Mouse (Mus musculus) cerebellum, adult 9-11 months (tissue): ENCODE measurements around the gene Nprl2.
A peak's percentile ranks its signal among the peaks of the same experiment; 100 is the strongest.

Source experiments
- DNase-seq: peaks from one replicate; pipeline ENCODE4 v3.0.0; 2022

The Nprl2 gene

DNA sequence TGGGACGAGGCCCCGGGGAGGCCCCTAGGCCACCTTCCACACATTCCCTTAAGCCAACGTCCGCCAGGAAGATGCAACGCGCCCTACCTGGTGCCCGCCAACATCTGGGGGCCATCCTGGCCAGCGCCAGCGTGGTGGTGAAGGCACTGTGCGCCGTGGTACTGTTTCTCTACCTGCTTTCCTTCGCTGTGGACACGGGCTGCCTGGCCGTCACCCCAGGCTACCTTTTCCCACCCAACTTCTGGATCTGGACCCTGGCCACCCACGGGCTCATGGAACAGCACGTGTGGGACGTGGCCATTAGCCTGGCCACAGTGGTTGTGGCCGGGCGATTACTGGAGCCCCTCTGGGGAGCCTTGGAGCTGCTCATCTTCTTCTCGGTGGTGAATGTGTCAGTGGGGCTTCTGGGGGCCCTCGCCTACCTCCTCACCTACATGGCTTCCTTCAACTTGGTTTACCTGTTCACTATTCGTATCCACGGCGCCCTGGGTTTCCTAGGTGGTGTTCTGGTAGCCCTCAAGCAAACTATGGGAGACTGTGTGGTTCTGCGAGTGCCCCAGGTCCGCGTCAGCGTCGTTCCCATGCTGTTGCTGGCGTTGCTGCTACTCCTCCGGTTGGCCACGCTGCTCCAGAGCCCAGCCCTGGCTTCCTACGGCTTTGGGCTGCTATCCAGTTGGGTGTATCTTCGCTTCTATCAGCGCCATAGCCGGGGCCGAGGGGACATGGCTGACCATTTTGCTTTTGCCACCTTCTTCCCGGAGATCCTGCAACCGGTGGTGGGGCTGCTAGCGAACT, 7.4 kb upstream of the Nprl2 start:
- DNase-seq: peak; percentile 68

DNA sequence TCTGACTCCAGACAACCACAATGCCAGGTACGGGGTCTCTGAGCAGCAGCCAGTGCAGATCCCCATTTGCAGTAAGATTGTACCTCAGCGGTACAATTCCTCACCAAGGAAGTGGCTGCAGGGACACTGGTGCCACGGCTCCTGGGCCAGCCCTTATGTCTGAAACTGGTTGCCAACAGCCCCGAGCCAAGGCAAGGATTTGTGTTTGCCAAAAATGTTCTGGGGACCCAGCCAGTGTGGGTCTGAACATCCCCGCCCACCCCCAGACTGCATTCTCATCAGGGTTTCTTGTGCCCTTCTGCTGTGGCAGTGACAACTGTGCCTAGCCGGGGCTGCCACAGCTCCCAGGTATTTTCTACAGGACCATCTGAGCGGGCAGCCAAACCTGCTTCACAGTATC, 3.8 kb upstream of the Nprl2 start:
- peak; percentile 68 for DNase-seq

DNA sequence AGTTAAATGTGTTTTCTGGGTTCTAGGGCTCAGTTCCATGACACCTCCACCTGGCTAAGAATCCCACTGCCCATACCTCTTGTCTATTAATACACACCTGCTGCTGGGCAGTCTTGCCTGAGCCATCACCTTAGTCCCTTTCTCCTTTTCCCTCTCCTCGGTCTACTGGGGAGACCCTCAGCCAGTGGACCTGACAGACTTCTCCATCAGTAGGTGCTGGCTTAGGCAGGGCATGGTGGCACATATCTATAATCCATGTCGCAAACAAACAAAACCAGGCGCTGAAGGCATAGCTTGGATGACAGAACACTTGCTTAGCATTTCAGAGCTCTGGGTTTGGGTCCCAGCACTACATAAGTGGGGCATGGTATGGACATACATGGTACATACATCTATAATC, 3.3 kb upstream of the Nprl2 start:
- no peak for DNase-seq

DNA sequence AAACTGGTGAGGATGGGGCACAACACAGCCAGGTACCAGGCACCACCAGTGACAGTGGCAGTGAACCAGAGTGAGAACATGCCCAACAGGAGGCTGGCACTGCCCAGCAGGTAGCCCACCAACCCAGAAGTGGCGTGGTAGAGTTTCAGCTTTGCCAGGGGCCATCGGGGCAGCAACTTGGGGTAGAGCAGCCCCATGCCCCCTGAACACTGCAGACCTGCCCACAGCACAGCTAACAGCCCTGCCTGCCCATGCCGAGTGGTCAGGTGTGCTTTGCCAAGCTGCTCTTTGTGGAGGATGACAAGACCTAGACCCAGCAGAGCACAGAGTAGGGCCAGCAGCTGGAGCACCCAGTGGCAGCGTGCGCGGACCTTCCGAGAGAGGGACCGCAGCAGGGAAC, 2.1 kb upstream of the Nprl2 start:
- peak; percentile 63 for DNase-seq

DNA sequence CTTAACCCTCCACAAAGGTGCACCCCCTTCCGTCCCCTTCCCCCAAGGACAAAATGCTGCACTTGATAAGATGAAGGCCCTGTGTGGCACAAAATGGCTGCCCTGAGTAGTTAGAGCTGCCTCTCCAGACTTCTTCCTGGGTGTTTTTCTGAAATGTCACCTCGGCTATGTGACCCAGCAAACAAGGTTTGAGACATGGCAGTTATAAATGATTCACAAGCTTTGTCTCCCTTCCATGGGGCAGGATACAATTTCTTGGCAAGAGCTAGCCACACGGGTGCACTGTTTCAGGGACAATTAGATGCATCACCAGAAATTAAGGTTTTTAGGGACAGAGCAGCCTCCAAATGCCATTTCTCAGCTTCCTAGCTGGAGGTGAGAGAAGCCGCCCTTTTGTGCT, 1.6 kb upstream of the Nprl2 start:
- no peak for DNase-seq

DNA sequence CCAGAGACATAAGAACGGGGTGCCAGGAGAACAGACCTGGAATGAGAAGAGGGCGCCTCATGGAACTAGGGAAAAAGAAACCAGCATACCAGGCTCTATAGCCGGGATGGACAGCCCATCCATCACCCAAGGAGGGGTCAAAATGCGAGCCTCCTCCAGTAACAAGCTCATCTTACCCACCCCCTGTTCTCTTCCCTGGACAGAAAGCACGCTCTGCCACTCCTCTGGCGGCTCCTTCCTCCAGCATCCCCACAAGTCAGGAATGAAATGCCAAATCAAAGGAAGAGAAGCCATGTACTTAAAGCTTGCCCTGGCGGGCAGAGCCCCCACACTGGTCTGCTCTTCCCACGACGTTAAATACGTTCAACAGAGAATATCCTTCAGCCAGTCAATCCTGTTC, 1.0 kb upstream of the Nprl2 start:
- no peak for DNase-seq

DNA sequence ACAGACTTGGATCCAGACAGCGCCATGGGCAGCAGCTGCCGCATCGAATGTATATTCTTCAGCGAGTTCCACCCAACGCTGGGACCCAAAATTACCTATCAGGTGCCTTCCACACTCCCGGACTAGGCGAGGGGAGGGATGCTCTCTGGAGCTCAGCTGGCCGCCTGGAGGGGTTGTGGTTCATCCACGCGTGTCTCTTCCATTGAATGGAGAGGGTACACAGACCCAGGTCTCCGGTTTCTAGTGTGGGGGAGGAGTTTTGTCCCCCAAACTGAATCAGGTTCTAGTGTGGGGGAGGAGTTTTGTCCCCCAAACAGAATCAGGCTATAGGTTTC, 293 bp downstream of the Nprl2 start:
- no peak for DNase-seq

DNA sequence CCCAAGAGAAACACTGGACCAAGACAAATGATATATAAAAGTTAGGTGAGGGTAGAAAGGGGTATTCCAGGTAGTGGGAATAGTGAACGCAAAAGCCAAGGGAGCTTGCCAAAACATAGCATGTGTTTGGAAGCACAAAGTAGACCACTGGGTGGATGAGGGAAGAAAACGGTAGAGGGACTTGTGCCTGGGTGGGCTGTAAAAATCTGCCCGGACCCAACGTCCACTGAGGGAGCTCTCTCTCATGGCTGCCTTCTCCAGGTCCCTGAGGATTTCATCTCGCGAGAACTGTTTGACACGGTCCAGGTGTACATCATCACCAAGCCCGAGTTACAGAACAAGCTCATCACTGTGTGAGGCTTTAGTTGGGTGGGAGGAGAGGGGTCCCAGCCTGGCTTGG, 695 bp downstream of the Nprl2 start:
- peak; percentile 68 for DNase-seq

DNA sequence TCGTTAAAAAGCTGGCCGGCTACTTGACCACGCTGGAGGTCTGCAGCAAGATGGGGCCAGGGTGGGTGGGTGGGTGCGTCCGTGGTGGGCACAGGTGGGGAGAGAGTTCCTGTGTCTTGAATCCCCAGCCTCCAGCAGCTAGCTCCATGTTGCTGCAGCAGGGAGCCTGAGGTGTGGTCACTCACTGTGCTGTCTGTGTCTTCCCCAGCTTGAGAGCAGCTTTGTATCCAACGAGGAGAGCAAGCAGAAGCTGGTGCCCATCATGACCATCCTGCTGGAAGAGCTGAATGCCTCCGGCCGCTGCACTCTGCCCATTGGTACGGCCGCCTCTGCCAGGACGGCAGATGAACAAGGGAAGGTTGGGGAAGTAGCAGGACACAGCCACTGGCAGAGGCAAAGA, 1.3 kb downstream of the Nprl2 start:
- peak; percentile 56 for DNase-seq

DNA sequence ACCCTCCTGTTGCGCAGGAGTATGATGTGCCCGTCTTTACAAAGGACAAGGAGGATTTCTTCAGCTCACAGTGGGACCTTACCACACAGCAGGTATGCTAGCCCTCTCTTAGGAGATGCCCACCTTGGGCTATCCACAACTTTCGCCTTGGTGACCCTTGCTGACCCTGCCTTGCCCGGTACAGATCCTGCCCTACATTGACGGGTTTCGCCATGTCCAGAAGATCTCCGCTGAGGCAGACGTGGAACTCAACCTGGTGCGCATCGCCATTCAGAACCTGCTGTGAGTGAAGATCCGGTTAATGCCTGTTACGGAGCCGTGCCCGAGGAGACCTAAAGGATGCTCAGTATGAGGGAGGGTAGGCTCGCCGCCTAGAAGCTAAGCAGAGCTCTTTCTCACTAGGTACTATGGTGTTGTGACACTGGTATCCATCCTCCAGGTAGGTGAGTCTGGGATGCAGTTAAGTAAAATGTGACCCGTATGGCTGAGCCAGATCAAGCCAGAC, 2.2 kb downstream of the Nprl2 start:
- peak; percentile 64 for DNase-seq

DNA sequence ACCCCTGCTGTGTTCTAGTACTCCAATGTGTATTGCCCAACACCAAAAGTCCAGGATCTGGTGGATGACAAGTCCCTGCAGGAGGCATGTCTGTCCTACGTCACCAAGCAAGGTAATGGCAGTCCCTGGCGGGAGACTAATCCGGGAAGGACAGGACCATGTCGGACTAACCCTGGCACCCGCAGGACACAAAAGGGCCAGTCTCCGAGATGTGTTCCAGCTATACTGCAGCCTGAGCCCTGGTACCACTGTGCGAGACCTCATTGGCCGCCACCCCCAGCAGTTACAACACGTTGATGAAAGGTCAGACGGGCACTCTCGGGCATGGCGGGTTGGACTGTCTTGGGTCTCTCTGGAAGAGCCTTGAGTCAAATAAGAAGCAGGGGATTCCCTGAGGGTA, 2.7 kb downstream of the Nprl2 start:
- peak; percentile 67 for DNase-seq

DNA sequence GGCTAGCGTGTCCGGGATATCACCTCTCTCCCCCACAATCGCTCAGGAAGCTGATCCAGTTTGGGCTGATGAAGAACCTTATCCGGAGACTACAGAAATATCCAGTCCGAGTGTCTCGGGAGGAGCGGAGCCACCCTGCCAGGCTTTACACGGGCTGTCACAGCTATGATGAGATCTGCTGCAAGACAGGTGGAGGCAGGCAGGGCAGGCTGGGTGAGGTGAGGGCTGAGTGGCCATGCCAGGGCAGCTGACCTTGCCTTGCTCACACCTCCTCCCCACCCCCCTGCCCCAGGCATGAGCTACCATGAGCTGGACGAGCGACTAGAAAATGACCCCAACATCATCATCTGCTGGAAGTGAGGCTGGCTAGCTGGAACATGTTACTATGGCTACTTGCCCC, 3.2 kb downstream of the Nprl2 start:
- DNase-seq: peak; percentile 59

DNA sequence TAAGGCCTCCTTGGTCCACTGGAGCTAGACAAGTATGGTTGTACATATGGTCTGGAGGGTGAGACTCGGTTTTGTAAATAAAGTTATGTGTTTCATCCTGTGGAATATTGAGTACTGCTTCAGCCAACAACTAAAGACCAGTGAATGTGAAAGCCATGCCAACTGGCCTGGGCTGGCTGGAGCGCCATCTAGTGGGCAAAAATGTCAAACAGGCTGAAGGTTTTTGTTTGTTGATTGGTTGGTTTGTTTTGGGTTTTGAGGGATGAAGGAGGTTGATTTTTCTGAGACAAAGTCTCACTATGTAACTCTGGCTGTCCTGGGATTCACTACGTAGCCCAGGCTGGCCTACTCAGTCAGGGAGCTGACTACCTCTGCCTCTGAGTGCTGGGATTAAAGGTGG, 3.6 kb downstream of the Nprl2 start:
- peak; percentile 74 for DNase-seq

DNA sequence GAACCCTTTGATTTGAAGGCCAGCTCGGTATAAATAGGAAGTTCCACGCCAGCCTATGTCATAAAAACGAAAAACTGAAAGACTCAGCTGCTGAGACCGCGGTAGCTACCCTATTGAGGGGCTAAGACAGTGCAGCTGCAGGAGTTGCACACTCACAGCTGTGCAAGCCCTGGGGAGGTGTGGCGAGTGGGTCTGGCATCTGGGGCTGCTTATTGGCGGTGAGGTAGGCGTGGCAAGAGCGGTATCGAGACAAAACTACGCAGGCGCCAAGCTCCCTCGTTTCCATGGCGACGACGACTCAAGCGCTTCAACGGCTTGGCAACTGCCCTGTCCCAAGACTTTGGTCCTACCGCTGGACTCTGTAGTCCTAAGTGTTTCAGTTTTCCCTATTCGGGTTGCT, 5.0 kb downstream of the Nprl2 start, which contains the start of gene Zmynd10:
TSS of gene Zmynd10 (plus strand) at position 273 of the 400 bp plus-strand sequence.
- DNase-seq: no peak

DNA sequence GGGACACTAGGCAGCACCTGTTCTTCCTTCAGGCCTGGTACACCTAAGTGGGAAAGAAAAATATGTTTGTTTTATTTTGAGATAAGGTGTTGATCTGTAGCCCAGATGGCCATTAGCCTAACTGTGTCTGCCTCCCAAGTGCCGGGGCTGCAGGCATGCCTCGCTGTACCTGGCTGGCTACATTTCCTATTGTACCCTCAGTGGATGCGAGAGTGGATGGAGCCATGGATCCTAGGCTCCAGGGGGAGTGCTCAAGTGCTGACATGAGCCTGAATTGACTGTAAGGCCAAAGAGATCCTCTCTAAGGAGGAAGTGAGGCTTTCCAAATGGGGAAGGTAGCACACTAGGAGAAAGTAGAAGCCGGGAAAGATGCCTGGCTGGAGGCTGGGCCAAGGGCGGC, 5.9 kb downstream of the Nprl2 start:
- DNase-seq: no peak

DNA sequence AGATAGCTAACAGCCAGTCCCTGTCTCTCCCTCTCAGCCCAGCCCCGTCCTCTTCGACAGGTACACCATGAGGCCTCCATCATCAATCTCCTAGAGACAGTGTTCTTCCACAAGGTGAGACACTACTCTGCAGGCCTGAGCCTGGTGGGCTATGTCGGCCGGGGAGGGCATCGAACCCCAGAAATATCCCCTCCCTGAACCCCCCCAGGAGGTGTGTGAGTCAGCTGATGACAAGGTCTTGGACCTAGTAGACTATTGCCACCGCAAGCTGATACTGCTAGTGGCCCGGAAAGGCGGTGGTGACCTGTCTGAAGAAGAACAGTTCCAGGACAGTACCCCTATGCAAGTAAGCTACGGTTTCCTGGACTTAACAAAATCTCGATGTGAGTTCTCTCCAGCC, 6.8 kb downstream of the Nprl2 start:
- DNase-seq: no peak

DNA sequence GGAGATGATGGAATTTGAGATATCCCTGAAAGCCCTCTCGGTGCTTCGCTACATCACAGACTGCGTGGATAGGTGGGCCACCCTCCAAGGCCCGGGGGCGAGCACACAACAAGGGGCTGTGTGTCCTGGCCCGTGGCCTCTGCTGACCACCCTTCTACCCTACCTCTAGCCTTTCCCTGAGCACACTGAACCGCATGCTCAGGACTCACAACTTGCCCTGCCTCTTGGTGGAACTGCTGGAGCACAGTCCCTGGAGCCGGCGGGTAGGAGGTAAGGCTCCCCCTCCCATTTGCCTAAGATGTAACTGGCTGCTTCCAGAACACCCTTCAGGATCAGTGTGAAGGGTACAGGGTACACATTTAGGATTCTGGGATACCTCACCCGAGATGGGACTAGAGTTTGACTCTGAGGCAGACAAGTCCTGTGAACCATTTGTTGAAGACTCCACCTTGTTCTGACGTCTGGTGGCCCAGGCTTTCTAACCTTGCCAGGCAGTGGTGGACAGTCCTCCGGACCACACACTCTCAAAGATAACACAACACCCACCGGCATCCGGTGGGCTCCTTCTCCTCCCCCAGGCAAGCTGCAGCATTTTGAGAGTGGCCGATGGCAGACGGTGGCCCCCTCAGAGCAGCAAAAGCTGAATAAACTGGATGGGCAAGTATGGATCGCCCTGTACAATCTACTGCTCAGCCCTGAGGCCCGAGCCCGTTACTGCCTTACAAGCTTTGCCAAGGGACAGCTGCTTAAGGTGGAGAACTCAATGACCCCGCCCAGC, 7.5 kb downstream of the Nprl2 start:
- DNase-seq: no peak

DNA sequence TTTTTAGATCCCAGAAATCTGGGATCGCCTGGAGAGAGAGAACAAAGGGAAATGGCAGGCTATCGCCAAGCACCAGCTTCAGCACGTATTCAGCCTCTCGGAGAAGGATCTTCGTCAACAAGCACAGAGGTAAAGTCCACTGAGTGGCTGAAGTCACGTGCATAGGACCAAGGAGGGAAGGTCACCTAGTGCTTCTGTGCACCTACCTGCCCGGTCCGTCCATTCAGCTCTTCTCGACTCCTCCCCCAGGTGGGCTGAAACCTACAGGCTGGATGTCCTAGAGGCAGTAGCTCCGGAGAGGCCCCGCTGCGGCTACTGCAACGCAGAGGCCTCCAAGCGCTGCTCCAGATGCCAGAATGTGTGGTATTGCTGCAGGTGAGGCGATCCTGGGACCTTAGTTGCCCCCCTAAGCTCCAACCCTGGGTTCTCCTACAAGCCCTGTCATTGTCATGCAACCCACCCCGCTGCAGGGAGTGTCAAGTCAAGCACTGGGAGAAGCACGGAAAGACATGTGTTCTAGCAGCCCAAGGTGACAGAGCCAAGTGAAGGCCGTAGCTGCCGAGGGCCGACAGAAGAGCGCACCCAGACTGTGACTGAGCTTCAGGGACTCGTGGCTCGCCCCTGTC, 8.6 kb downstream of the Nprl2 start:
- no peak for DNase-seq

DNA sequence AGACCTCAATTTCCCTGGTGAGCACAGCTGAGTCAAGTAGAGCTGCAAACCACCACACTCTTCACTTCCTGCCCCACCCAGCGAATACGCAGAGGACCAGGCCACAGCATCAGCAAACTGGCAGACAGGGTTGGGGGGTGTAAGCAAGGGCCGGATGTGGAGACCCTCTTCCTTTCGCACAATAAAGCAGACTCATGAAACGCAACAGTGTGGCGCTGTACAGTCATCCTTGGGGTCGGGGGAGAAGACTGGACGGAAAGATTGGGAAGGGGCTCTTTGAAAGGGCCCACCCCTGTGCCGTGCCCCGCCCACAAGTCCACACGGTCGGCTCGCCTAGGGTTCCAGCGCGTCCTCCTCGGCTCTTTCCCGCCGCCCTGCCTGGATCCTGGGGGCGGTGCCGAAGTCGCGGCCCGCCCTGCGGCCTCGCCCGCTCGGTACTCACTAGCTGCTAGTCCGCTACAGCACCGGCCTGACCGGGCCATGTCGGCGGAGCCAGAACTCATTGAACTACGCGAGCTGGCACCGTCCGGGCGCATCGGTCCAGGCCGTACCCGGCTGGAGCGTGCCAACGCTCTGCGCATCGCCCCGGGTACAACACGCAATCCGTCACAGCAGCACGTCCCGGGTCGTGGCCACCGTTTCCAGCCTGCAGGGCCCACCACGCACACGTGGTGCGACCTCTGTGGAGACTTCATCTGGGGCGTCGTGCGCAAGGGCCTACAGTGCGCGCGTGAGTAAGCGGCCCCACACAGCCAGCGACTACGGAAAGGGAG, 9.3 kb downstream of the Nprl2 start, which contains the start of gene Rassf1:
TSS of gene Rassf1 (plus strand) at position 439 of the 773 bp plus-strand sequence.
- peak; percentile 67 for DNase-seq

DNA sequence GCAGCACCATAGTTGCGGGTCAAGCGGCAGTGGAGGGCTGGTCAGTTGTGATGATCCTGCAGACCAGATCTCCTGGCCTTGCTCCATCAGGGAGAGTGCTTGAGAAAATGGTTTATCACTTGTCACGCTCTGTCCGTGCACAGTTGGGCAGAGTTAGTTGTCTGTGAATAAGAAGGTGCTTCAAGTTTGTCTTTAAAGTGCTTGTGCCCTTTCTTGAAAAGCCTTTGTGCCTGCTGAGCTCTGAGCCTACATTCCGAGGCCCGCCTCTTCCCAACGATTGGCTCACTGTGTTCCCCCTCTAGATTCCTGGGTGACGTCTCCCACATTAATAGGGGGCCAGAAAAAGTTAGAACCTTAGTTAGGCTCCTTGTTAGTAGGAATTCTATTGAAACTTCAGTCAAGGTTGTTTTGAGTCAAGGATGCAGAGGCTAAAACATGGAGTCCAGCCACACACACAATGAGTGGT, 9.9 kb downstream of the Nprl2 start:
- no peak for DNase-seq

DNA sequence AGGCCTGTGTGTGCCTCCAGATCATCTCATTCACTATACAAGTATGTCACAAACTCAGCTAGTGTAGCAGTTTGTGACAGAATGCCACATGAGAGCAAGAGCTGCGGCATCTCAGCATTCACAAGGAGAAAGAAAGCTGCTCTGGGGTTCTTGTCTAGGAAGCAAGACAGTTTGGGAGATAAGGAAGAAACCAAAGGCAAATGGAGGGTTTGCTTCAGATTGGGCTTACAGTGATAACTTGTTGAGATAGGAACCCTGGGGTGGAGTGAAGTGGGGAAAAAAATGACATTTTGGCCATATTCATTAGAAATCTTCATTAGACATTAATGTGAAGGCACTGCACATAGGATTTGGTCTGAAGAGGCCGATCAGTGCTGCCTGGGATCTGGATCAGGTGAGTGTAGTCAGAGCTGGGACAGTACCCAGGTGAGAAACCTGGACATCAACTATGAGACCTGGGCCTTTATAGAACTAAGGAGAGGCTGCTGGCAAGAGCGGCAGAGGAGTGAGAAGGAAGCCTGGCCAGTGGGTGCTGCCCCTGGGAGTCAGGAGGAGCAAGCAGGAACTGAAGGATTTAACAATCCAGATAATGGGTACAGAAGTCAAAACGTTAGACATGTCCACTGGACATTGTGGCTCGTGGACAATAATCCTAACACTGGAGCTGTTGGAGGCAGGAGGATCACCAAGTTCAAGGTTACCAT, 10.8 kb downstream of the Nprl2 start:
- DNase-seq: no peak
